Mouse (Mus musculus): Measurements from ENCODE around the gene Ghrh. TPM values are rescaled to one million over a fixed set of nuclear protein-coding genes. Genes with fewer than 3 reads are reported as not detected.
"Not testable (repeated sequence)": the region's sequence is repeated elsewhere in the genome, so short reads cannot be mapped to it uniquely, and the experiment has no call there.

The Ghrh gene
- 0.58 and 0.94 TPM in 2 replicates for polyA plus RNA-seq (2014; fragmentation: Nextera tagmentation; extraction: Ambion mirVana)

GRCm38 (mm10) chr2:157347361-157348159 is at the start of gene Ghrh:
TSS of gene Ghrh (minus strand) at chr2:157347506.
- peak within 1 kb of the TSS; percentile 17 for H3K4me2 ChIP-seq (replicated peaks)
- H3K27ac ChIP-seq: peak within 1 kb of the TSS; percentile 96
- H3K4me1 ChIP-seq (replicated peaks; ENCODE audit: control insufficient read depth, insufficient read depth, low read length): peaks cover 35% of the 10 kb centered on the region
- peak; percentile 75 for ATAC-seq (ENCODE audit: low FRiP score)
- H3K9ac ChIP-seq: peak within 1 kb of the TSS; percentile 31
- DNase-seq (ENCODE audit: low spot score): peak; percentile 72
- no peaks in the 10 kb centered on the region for H3K36me3 ChIP-seq (replicated peaks; ENCODE audit: control insufficient read depth, insufficient read depth)
- H3K27me3 ChIP-seq (ENCODE audit: control insufficient read depth, insufficient read depth, low read length): no peaks in the 10 kb centered on the region
- H3K9me3 ChIP-seq (ENCODE audit: control insufficient read depth, low read length): no peaks in the 10 kb centered on the region
- H3K4me3 ChIP-seq (replicated peaks; ENCODE audit: low read length): no peak within 1 kb of the TSS
- 29% methylated on average over 26 of the region's 26 CpGs for WGBS

GRCm38 (mm10) chr2:157395960-157396359 is 48.7 kb upstream of the Ghrh start:
- H3K36me3 ChIP-seq (replicated peaks; ENCODE audit: control insufficient read depth, insufficient read depth): peaks cover 27% of the 10 kb centered on the region
- DNase-seq (ENCODE audit: low spot score) (no peak), ATAC-seq (ENCODE audit: low FRiP score) (no peak)
- H3K27me3 ChIP-seq (ENCODE audit: control insufficient read depth, insufficient read depth, low read length): no peaks in the 10 kb centered on the region
- 0 out of 2 replicates have a peak overlapping the region, but pooled peaks have one; percentile 9 for H3K27ac ChIP-seq
- no peak overlapping the region; the same call in 1 of the 2 replicates for H3K9ac ChIP-seq
- H3K4me3 ChIP-seq (replicated peaks; ENCODE audit: low read length): no peak overlapping the region
- no peaks in the 10 kb centered on the region for H3K4me1 ChIP-seq (replicated peaks; ENCODE audit: control insufficient read depth, insufficient read depth, low read length)
- 63% methylated on average over 13 of the region's 13 CpGs for WGBS
- no peak overlapping the region for H3K4me2 ChIP-seq (replicated peaks)
- H3K9me3 ChIP-seq (ENCODE audit: control insufficient read depth, low read length): 0 out of 2 replicates have a peak, but pooled peaks cover 6% of the 10 kb centered on the region

GRCm38 (mm10) chr2:157395371-157395770 is 48.1 kb upstream of the Ghrh start:
- ATAC-seq (ENCODE audit: low FRiP score) (no peak), DNase-seq (ENCODE audit: low spot score) (no peak)
- Histone ChIP-seq H3K27ac (peak overlapping the region; percentile 38), H3K4me2 (replicated peaks) (no peak overlapping the region; the same call in 1 of the 2 replicates), H3K9me3 (ENCODE audit: control insufficient read depth, low read length) (0 out of 2 replicates have a peak, but pooled peaks cover 6% of the 10 kb centered on the region), H3K4me3 (replicated peaks; ENCODE audit: low read length) (no peak overlapping the region), H3K36me3 (replicated peaks; ENCODE audit: control insufficient read depth, insufficient read depth) (peaks cover 27% of the 10 kb centered on the region), H3K4me1 (replicated peaks; ENCODE audit: control insufficient read depth, insufficient read depth, low read length) (no peaks in the 10 kb centered on the region), H3K27me3 (ENCODE audit: control insufficient read depth, insufficient read depth, low read length) (no peaks in the 10 kb centered on the region), H3K9ac (no peak overlapping the region)
- WGBS: 71% methylated on average over 5 of the region's 5 CpGs

GRCm38 (mm10) chr2:157394868-157395267 is 47.6 kb upstream of the Ghrh start:
- H3K9ac ChIP-seq: no peak overlapping the region

GRCm38 (mm10) chr2:157393549-157393948 is 46.2 kb upstream of the Ghrh start:
- 95% methylated on average over 4 of the region's 4 CpGs for WGBS
- H3K27ac ChIP-seq: no peak overlapping the region
- H3K36me3 ChIP-seq (replicated peaks; ENCODE audit: control insufficient read depth, insufficient read depth): peaks cover 25% of the 10 kb centered on the region
- H3K4me1 ChIP-seq (replicated peaks; ENCODE audit: control insufficient read depth, insufficient read depth, low read length): no peaks in the 10 kb centered on the region
- H3K9ac ChIP-seq: no peak overlapping the region
- H3K9me3 ChIP-seq (ENCODE audit: control insufficient read depth, low read length): 0 out of 2 replicates have a peak, but pooled peaks cover 5% of the 10 kb centered on the region
- H3K4me3 ChIP-seq (replicated peaks; ENCODE audit: low read length): no peak overlapping the region
- H3K27me3 ChIP-seq (ENCODE audit: control insufficient read depth, insufficient read depth, low read length): no peaks in the 10 kb centered on the region
- no peak overlapping the region for H3K4me2 ChIP-seq (replicated peaks)
- no peak for DNase-seq (ENCODE audit: low spot score)
- no peak for ATAC-seq (ENCODE audit: low FRiP score)

More at GRCm38 (mm10) chr2:157394868-157395267, 47.6 kb upstream of the Ghrh start:
- WGBS: 79% methylated on average over 6 of the region's 6 CpGs
- H3K4me1 ChIP-seq (replicated peaks; ENCODE audit: control insufficient read depth, insufficient read depth, low read length): no peaks in the 10 kb centered on the region
- H3K36me3 ChIP-seq (replicated peaks; ENCODE audit: control insufficient read depth, insufficient read depth): peaks cover 27% of the 10 kb centered on the region
- no peak overlapping the region for H3K4me2 ChIP-seq (replicated peaks)
- peak overlapping the region; percentile 38 for H3K27ac ChIP-seq
- DNase-seq (ENCODE audit: low spot score) (no peak), ATAC-seq (ENCODE audit: low FRiP score) (no peak)
- no peak overlapping the region for H3K4me3 ChIP-seq (replicated peaks; ENCODE audit: low read length)
- no peaks in the 10 kb centered on the region for H3K27me3 ChIP-seq (ENCODE audit: control insufficient read depth, insufficient read depth, low read length)
- H3K9me3 ChIP-seq (ENCODE audit: control insufficient read depth, low read length): 0 out of 2 replicates have a peak, but pooled peaks cover 6% of the 10 kb centered on the region

- no peaks in the 10 kb centered on the region for H3K4me1 ChIP-seq (replicated peaks; ENCODE audit: control insufficient read depth, insufficient read depth, low read length)
- 100% methylated on average over 2 of the region's 2 CpGs for WGBS
- DNase-seq (ENCODE audit: low spot score): no peak
Measured at GRCm38 (mm10) chr2:157392331-157392730, 45.0 kb upstream of the Ghrh start.

GRCm38 (mm10) chr2:157389591-157389921 is 42.2 kb upstream of the Ghrh start:
- no peak overlapping the region for H3K9ac ChIP-seq
- H3K36me3 ChIP-seq (replicated peaks; ENCODE audit: control insufficient read depth, insufficient read depth): 0 out of 2 replicates have a peak, but pooled peaks cover 6% of the 10 kb centered on the region
- H3K27ac ChIP-seq: no peak overlapping the region
- 0 out of 2 replicates have a peak, but pooled peaks cover 3% of the 10 kb centered on the region for H3K4me1 ChIP-seq (replicated peaks; ENCODE audit: control insufficient read depth, insufficient read depth, low read length)
- WGBS: 86% methylated on average over 7 of the region's 7 CpGs
- ATAC-seq (ENCODE audit: low FRiP score) (no peak), DNase-seq (ENCODE audit: low spot score) (no peak)
- no peak overlapping the region for H3K4me2 ChIP-seq (replicated peaks)
- H3K27me3 ChIP-seq (ENCODE audit: control insufficient read depth, insufficient read depth, low read length): no peaks in the 10 kb centered on the region
- H3K9me3 ChIP-seq (ENCODE audit: control insufficient read depth, low read length): no peaks in the 10 kb centered on the region
- no peak overlapping the region for H3K4me3 ChIP-seq (replicated peaks; ENCODE audit: low read length)

More at GRCm38 (mm10) chr2:157392331-157392730, 45.0 kb upstream of the Ghrh start:
- Histone ChIP-seq H3K4me3 (replicated peaks; ENCODE audit: low read length) (no peak overlapping the region), H3K27ac (no peak overlapping the region), H3K36me3 (replicated peaks; ENCODE audit: control insufficient read depth, insufficient read depth) (peaks cover 16% of the 10 kb centered on the region), H3K27me3 (ENCODE audit: control insufficient read depth, insufficient read depth, low read length) (no peaks in the 10 kb centered on the region), H3K9ac (no peak overlapping the region), H3K4me2 (replicated peaks) (no peak overlapping the region), H3K9me3 (ENCODE audit: control insufficient read depth, low read length) (no peaks in the 10 kb centered on the region)
- no peak for ATAC-seq (ENCODE audit: low FRiP score)

- not testable (repeated sequence) for H3K27ac ChIP-seq; ATAC-seq (ENCODE audit: low FRiP score); H3K4me3 ChIP-seq (replicated peaks; ENCODE audit: low read length); H3K9me3 ChIP-seq (ENCODE audit: control insufficient read depth, low read length); H3K4me1 ChIP-seq (replicated peaks; ENCODE audit: control insufficient read depth, insufficient read depth, low read length); DNase-seq (ENCODE audit: low spot score); H3K27me3 ChIP-seq (ENCODE audit: control insufficient read depth, insufficient read depth, low read length); H3K9ac ChIP-seq; H3K4me2 ChIP-seq (replicated peaks); H3K36me3 ChIP-seq (replicated peaks; ENCODE audit: control insufficient read depth, insufficient read depth)
- WGBS: 94% methylated on average over 13 of the region's 14 CpGs
Measured at GRCm38 (mm10) chr2:157388901-157389590, 41.7 kb upstream of the Ghrh start.

- WGBS: 82% methylated on average over 4 of the region's 4 CpGs
- H3K27me3 ChIP-seq (ENCODE audit: control insufficient read depth, insufficient read depth, low read length): no peaks in the 10 kb centered on the region
- H3K36me3 ChIP-seq (replicated peaks; ENCODE audit: control insufficient read depth, insufficient read depth): peaks cover 33% of the 10 kb centered on the region
- H3K4me2 ChIP-seq (replicated peaks): no peak overlapping the region
- ATAC-seq (ENCODE audit: low FRiP score) (no peak), DNase-seq (ENCODE audit: low spot score) (no peak)
- H3K9me3 ChIP-seq (ENCODE audit: control insufficient read depth, low read length): no peaks in the 10 kb centered on the region
- 0 out of 2 replicates have a peak overlapping the region, but pooled peaks have one; percentile 41 for H3K27ac ChIP-seq
- H3K9ac ChIP-seq: no peak overlapping the region; the same call in 1 of the 2 replicates
- H3K4me3 ChIP-seq (replicated peaks; ENCODE audit: low read length): no peak overlapping the region
- H3K4me1 ChIP-seq (replicated peaks; ENCODE audit: control insufficient read depth, insufficient read depth, low read length): 0 out of 2 replicates have a peak, but pooled peaks cover 4% of the 10 kb centered on the region
Measured at GRCm38 (mm10) chr2:157384836-157385235, 37.5 kb upstream of the Ghrh start.
